In the genomic region with DNA sequence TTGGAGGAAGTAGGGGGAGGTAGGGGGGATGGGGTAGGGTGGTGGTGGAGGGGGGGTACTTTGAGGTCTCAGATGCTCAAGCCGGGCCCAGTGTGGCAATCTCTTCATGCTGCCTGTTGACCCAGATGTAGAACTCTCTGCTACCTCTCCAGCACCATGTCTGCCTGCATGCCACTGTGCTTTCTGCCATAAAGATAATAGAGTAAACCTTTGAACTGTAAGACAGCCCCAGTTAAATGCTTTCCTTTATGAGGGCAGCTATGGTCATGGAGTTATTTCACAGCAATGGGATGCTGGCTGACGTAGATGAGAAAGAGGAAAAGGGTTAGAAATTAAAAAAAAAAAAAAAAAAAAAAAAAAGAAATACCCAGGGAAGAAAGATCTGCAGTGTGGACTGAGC, we compare ENCODE assay signal across 20 mouse cellular contexts.
"Had no signal": no experiment of that assay in that cellular context is flagged by ENCODE, and none has a peak within 500 bp of the region (broad histone marks: within the 10 kb centered on the region; RNA-seq: fewer than 3 reads in every experiment).

No protein-coding gene starts in this region.

- ATAC-seq: midbrain, embryonic 16.5 days had no signal

- H3K27me3 ChIP-seq: midbrain, embryonic 12.5 days; neural tube, embryonic 13.5 days; neural tube, embryonic 15.5 days; stomach, embryonic 15.5 days had no signal

- H3K36me3 ChIP-seq: midbrain, embryonic 10.5 days; midbrain, embryonic 12.5 days; neural tube, embryonic 13.5 days; neural tube, embryonic 15.5 days; stomach, embryonic 15.5 days had no signal

- H3K4me2 ChIP-seq: lung, embryonic 14.5 days; midbrain, embryonic 12.5 days; neural tube, embryonic 13.5 days; neural tube, embryonic 15.5 days; stomach, embryonic 15.5 days had no signal

- H3K27ac ChIP-seq: midbrain, embryonic 10.5 days; midbrain, embryonic 12.5 days; neural tube, embryonic 13.5 days; neural tube, embryonic 15.5 days; stomach, embryonic 15.5 days; stomach, postnatal 0 days had no signal

- H3K4me1 ChIP-seq: midbrain, embryonic 10.5 days; midbrain, embryonic 12.5 days; neural tube, embryonic 13.5 days; neural tube, embryonic 15.5 days; stomach, embryonic 15.5 days had no signal

- DNase-seq: lung, adult 18-20 months; lung, embryonic 14.5 days; lung, postnatal 10 days; lung, postnatal 4 days; midbrain, embryonic 14.5 days; retina, postnatal 1 day; right cerebral cortex, adult 18-20 months; right cerebral cortex, postnatal 25 days; right cerebral cortex, postnatal 4 days; thymus, adult 2 months; thymus, postnatal 25 days; thymus, postnatal 4 days had no signal

- H3K4me3 ChIP-seq: midbrain, embryonic 10.5 days; midbrain, embryonic 12.5 days; myocyte; neural tube, embryonic 13.5 days; neural tube, embryonic 15.5 days; stomach, embryonic 15.5 days had no signal

- H3K9ac ChIP-seq: lung, embryonic 14.5 days; midbrain, embryonic 12.5 days; neural tube, embryonic 13.5 days; neural tube, embryonic 15.5 days; stomach, embryonic 15.5 days had no signal

- H3K9me3 ChIP-seq: midbrain, embryonic 10.5 days; midbrain, embryonic 12.5 days; neural tube, embryonic 13.5 days; neural tube, embryonic 15.5 days; stomach, embryonic 15.5 days had no signal
